ENCODE assay signal across 8 mouse cellular contexts in genomic region chr2:136148999-136149398, GRCm38 (mm10).
DNase-seq lines count a peak whose midpoint lies in the region; ATAC-seq lines count a peak whose summit lies in the region.

No protein-coding gene starts in this region.

- H3K4me1 ChIP-seq in hindbrain, embryonic 13.5 days (replicated peaks): peaks cover 11% of the 10 kb centered on the region; the same call in 1 of the 2 replicates

- no peaks in the 10 kb centered on the region for H3K27me3 ChIP-seq in hindbrain, embryonic 13.5 days

- H3K27ac ChIP-seq in hindbrain, embryonic 13.5 days: no peak overlapping the region

- no peaks in the 10 kb centered on the region for H3K9me3 ChIP-seq in hindbrain, embryonic 13.5 days

- WGBS in hindbrain, embryonic 13.5 days: 6% methylated on average over 6 of the region's 6 CpGs

- no peaks in the 10 kb centered on the region for H3K36me3 ChIP-seq in hindbrain, embryonic 13.5 days

- ATAC-seq in frontal cortex, adult (ENCODE audit: low TSS enrichment): peak; percentile 89
- peak; percentile 92 for ATAC-seq in hindbrain, embryonic 13.5 days (ENCODE audit: low FRiP score)

- peak; percentile 81 for DNase-seq in MN1 (ENCODE audit: low spot score)
- DNase-seq in cerebellum, adult 18-20 months: peak; percentile 87 to 91
- peak; percentile 88 to 90 for DNase-seq in layer of hippocampus, postnatal 10 days (ENCODE audit: low spot score in 2 of 2)
- DNase-seq in lung, postnatal 14 days: peak; percentile 74
- DNase-seq in retina, embryonic 14.5 days (ENCODE audit: low spot score): peak; percentile 93
- peak; percentile 44 for DNase-seq in urinary bladder, adult 2 months (ENCODE audit: low spot score)

- H3K4me2 ChIP-seq in hindbrain, embryonic 13.5 days: peak overlapping the region; percentile 18; the same call in 1 of the 2 replicates

- no peak overlapping the region for H3K4me3 ChIP-seq in hindbrain, embryonic 13.5 days

- H3K9ac ChIP-seq in hindbrain, embryonic 13.5 days: no peak overlapping the region
